Mouse (Mus musculus) forebrain, embryonic 11.5 days (tissue): ENCODE measurements around the gene Ccdc57. TPM values are rescaled to one million over a fixed set of nuclear protein-coding genes. Genes with fewer than 3 reads are reported as not detected.
A peak's percentile ranks its signal among the peaks of the same experiment; 100 is the strongest.

ENCODE experiments used
- ATAC-seq: fragments of 200-750 bp; cut with Nextera tagmentation; replicated peaks from 2 replicates; pipeline ENCODE4 v1.8.0; 2017; ENCODE audit warnings: moderate TSS enrichment; ENCODE audit not compliant: low FRiP score
- DNase-seq: peaks from one replicate; pipeline ENCODE4 v3.0.0-alpha.2; 2017; ENCODE audit warnings: low spot score
- H3K27ac ChIP-seq: fragments of 300-500 bp; sonication (generic); 2 replicates; pipeline ENCODE4 v1.5.1; 2014; ENCODE audit warnings: low read depth, low read length
- H3K27me3 ChIP-seq: fragments of 300-500 bp; sonication (generic); 2 replicates; pipeline ENCODE4 v1.6.1; 2014; ENCODE audit warnings: mild to moderate bottlenecking, low read length, mixed read lengths; ENCODE audit not compliant: control insufficient read depth, insufficient read depth
- H3K36me3 ChIP-seq: fragments of 300-500 bp; sonication (generic); 2 replicates; pipeline ENCODE4 v1.6.1; 2014; ENCODE audit warnings: mild to moderate bottlenecking, low read length, moderate library complexity, mixed read lengths; ENCODE audit not compliant: control insufficient read depth, insufficient read depth
- H3K4me1 ChIP-seq: fragments of 300-500 bp; sonication (generic); replicated peaks from 2 replicates; pipeline ENCODE4 v1.6.1; 2014; ENCODE audit warnings: low read length, mixed read lengths; ENCODE audit not compliant: control insufficient read depth, insufficient read depth
- H3K4me2 ChIP-seq: fragments of 300-500 bp; sonication (generic); 2 replicates; pipeline ENCODE4 v1.6.1; 2014; ENCODE audit warnings: low read depth, mild to moderate bottlenecking, low read length, moderate library complexity, mixed read lengths; ENCODE audit not compliant: severe bottlenecking
- H3K4me3 ChIP-seq: fragments of 300-500 bp; sonication (generic); 2 replicates; pipeline ENCODE4 v1.5.1; 2014; ENCODE audit warnings: low read depth, low read length
- H3K9ac ChIP-seq: fragments of 300-500 bp; sonication (generic); 2 replicates; pipeline ENCODE4 v1.6.1; 2014; ENCODE audit warnings: low read length
- H3K9me3 ChIP-seq: fragments of 300-500 bp; sonication (generic); 2 replicates; pipeline ENCODE4 v1.6.1; 2016; ENCODE audit warnings: low read length, mixed read lengths; ENCODE audit not compliant: control insufficient read depth
- WGBS: fragments of 180-500 bp; shearing (Covaris S2); extraction: QIAGEN DNeasy Blood & Tissue Kit; methylation state at CpG from one replicate; pipeline ENCODE4 v1.1.7; 2014; 5-methylcytosine and 5-hydroxymethylcytosine counted together
- polyA plus RNA-seq: library from polyadenylated mRNA; unstranded; fragments of >200 nt; fragmentation: Nextera tagmentation; extraction: Ambion mirVana; gene quantifications from 2 replicates; pipeline ENCODE4 v1.2.1, GENCODE M21; 2014

Gene Ccdc57
- 6.1 and 7.7 TPM in 2 replicates for polyA plus RNA-seq

DNA sequence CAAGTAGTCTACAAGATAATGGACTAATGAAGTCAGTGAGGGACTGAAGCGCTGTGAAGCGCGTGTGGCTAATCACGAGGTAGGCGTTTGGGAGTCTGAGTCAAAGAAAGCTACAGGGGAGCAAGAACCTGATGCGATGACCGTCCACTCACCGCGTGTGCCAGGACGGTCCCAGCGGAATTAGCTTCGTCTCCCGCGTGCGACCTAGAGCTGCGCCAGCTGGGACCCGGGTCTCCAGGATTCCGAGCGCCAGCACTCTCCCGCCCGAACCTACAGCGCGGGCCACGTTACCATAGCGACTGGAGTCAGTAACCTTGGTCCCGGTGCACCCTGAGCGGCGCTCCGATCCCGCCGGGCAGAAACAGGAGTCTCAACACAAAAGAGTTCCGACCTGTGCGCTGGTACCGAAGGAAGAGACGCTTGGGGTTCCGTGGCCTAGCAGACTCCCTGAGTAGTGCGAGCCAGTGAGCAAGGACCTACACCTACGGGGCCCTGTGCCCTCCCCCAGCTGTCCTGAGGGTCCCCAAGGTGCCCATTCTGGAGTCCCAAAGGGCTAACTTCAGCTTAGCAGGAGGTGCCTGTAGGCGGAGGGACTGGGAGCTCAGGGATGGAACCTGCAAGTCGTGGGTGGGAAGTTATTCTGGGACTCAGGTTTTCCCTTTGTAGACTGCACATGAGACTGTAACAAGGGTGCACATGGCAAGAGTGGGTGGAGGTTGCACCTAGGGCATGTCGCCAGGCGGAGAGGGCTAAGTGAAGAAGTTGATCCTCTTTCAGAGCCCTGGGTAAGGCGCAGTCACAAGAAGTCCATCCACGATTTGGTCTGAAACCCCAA is at the start of gene Ccdc57:
Ccdc57 (minus strand) TSS at position 309 of the 835 bp plus-strand sequence.
- H3K27me3 ChIP-seq, result no peaks in the 10 kb centered on the region
- 9% methylated on average over 44 of the region's 44 CpGs for WGBS
- H3K4me2 ChIP-seq, result peak within 1 kb of the TSS; percentile 66
- H3K4me1 ChIP-seq, result no peaks in the 10 kb centered on the region
- ATAC-seq, result peak; percentile 92
- peak within 1 kb of the TSS; percentile 69 for H3K4me3 ChIP-seq
- H3K36me3 ChIP-seq, result no peaks in the 10 kb centered on the region
- H3K9ac ChIP-seq, result peak within 1 kb of the TSS; percentile 75
- peak; percentile 94 for DNase-seq
- H3K9me3 ChIP-seq, result no peaks in the 10 kb centered on the region
- H3K27ac ChIP-seq, result no peak within 1 kb of the TSS

DNA sequence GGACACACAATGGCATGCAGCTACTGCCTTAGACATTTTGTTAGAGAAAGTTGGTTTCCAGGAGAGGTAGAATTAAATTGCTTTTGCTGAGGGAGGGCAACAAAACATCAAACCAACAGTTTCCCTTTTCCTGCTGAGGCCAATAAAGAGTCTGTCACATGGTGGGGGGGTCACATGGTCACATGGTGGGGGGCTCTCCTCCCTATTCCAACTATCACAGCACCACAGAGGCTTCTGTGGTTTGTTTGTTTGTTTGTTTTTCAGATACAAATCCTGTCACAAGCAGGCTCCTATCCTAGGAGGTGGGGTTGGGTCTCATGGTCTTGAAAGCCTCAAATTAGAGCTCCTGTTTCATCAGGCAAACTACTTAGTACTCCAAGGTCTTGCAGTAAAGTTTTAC is 49.8 kb upstream of the Ccdc57 start:
- H3K27ac ChIP-seq, result no peak overlapping the region
- DNase-seq (no peak), ATAC-seq (no peak)
- no peak overlapping the region for H3K4me2 ChIP-seq
- no peaks in the 10 kb centered on the region for H3K27me3 ChIP-seq
- no peak overlapping the region for H3K9ac ChIP-seq
- H3K4me3 ChIP-seq, result no peak overlapping the region
- H3K36me3 ChIP-seq, result peaks cover 13% of the 10 kb centered on the region; the same call in 1 of the 2 replicates
- H3K9me3 ChIP-seq, result no peaks in the 10 kb centered on the region
- no peaks in the 10 kb centered on the region for H3K4me1 ChIP-seq

DNA sequence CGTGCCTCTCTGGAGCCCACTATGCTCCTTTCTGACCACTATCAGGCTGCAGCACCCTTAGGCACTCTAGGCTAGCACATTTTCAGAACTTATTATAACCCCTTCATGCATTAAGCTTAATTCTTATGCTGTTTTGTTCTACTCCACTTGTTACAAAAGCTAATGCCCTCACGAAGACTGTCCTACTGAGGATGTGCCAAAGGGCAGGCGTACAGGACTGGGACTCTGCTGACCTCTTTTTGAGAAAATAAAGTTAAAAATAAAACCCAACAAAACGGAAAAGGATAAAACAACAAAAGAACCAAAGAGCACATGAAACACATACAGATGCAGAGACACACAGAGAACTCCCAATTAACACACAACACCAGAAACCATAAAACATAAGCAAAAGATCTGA is 49.0 kb upstream of the Ccdc57 start:
- H3K27ac ChIP-seq, result no peak overlapping the region
- ATAC-seq (no peak), DNase-seq (no peak)
- no peaks in the 10 kb centered on the region for H3K4me1 ChIP-seq
- no peak overlapping the region for H3K4me3 ChIP-seq
- H3K27me3 ChIP-seq, result no peaks in the 10 kb centered on the region
- peaks cover 13% of the 10 kb centered on the region; the same call in 1 of the 2 replicates for H3K36me3 ChIP-seq
- no peaks in the 10 kb centered on the region for H3K9me3 ChIP-seq
- no peak overlapping the region for H3K4me2 ChIP-seq
- WGBS, result 93% methylated on average over 4 of the region's 4 CpGs
- no peak overlapping the region for H3K9ac ChIP-seq

DNA sequence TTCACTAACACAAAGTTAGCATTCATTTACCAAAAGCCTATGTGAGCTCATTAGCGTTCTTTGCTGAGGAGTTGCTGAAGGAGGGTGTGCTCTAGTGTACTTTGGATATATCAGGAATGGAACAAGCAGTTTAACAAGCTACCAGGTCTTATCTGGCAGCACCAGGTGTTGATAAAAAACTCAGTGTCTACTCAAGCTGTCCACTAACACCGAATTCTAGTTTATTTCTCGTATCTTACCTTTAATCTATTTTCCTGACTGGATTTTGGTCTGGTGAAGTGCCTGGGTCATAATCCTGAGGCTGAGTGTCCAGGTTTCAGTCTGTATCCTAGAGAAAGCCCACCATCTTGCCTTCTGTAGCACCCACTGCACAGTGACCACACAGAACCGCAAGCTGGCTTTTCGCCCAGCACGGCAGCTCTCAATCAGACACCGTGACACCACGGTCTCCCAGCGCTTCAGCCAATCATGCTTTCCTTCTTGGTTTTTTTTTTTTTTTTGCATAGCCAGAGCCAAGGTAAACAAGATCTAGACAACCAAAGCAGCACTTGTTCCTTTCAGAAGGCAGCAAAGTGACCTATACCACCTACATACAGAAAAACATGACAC is 47.9 kb upstream of the Ccdc57 start:
- Histone ChIP-seq H3K4me2 (no peak overlapping the region), H3K36me3 (peaks cover 13% of the 10 kb centered on the region; the same call in 1 of the 2 replicates), H3K9me3 (no peaks in the 10 kb centered on the region), H3K27ac (no peak overlapping the region), H3K4me1 (no peaks in the 10 kb centered on the region), H3K9ac (no peak overlapping the region), H3K4me3 (no peak overlapping the region), H3K27me3 (no peaks in the 10 kb centered on the region)
- WGBS, result 95% methylated on average over 9 of the region's 9 CpGs
- DNase-seq (no peak), ATAC-seq (no peak)

DNA sequence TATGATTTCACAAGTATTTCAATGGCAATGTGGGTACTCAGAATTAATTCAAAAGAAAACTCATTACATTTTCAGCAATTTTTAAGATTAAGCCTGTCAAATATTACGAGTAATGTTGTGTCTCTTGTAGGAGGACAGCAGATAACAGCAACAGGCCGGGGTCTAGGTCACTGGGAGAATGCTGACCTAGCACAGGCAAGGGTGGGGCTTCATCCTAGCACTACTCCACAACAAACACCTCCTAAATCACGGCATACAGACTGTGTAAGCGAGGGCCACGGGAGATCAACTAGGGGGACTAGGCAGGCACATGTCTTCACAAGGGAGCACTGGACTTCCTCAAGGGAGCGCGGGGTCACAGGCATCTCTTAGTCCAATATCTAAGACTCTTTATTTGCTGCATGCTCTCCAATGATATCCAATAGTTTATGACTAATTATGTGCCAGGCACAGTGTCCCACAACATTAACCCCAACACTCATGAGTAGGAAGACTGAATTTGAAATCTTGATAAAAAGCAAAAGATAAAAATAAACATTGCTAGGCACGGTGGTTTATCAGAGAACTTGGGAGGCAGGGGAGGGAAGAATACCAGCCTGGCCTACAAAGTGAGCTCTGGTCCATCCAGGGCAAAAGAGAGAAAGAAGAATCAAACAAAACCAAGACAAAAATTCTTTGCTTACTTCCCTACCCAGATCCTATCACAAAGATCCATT is 47.2 kb upstream of the Ccdc57 start:
- DNase-seq (no peak), ATAC-seq (no peak)
- WGBS, result 92% methylated on average over 8 of the region's 8 CpGs
- no peaks in the 10 kb centered on the region for H3K9me3 ChIP-seq
- H3K27me3 ChIP-seq, result no peaks in the 10 kb centered on the region
- peaks cover 13% of the 10 kb centered on the region; the same call in 1 of the 2 replicates for H3K36me3 ChIP-seq
- H3K27ac ChIP-seq, result no peak overlapping the region
- H3K9ac ChIP-seq, result no peak overlapping the region
- no peaks in the 10 kb centered on the region for H3K4me1 ChIP-seq
- no peak overlapping the region for H3K4me2 ChIP-seq
- H3K4me3 ChIP-seq, result no peak overlapping the region

DNA sequence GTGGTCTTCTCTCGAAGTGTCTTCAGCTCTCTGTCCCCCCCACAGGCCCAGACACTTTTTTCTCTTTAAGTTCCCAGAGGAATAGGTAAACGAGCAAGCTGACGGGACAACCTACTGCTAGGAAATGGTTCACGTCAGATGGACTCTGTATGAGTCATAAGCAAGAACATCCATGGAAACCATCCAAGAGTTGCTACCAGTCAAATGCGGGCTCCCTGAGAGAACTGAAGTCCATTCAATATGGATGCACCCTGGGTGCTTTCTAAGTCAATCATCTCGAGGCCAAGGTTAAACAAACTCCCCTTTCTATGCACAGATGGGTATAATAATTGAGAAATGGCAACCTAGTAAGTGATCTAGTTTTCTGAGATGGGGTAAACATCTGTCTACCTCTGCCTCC is 40.6 kb upstream of the Ccdc57 start:
- Histone ChIP-seq H3K4me1 (no peaks in the 10 kb centered on the region), H3K4me2 (no peak overlapping the region), H3K27me3 (no peaks in the 10 kb centered on the region), H3K27ac (no peak overlapping the region), H3K9me3 (no peaks in the 10 kb centered on the region), H3K9ac (no peak overlapping the region), H3K36me3 (peaks cover 41% of the 10 kb centered on the region), H3K4me3 (no peak overlapping the region)
- no peak for ATAC-seq
- 86% methylated on average over 6 of the region's 6 CpGs for WGBS
- no peak for DNase-seq

DNA sequence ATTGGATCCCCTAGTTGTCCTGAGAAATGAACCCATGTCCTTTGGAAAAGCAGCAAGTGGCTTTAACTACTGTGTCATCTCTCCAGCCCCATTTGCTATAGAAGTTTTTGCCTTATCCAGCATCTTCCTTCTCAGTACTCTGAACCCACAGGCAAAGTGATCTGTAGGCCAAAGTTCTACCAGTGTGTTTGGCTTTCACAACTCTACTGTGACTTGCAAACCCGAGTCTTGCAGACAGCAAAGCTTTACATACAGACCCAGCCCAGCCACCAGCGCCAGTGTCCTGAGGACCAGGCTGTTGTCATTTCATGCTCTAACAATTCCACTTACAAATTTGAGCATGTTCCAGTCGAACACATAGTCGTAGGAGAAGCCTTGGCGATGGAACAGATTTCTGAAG is 38.6 kb upstream of the Ccdc57 start:
- Histone ChIP-seq H3K4me1 (no peaks in the 10 kb centered on the region), H3K9me3 (no peaks in the 10 kb centered on the region), H3K4me3 (no peak overlapping the region), H3K4me2 (no peak overlapping the region), H3K9ac (no peak overlapping the region), H3K27me3 (no peaks in the 10 kb centered on the region), H3K27ac (no peak overlapping the region), H3K36me3 (peaks cover 51% of the 10 kb centered on the region)
- DNase-seq (no peak), ATAC-seq (no peak)
- 95% methylated on average over 5 of the region's 5 CpGs for WGBS

DNA sequence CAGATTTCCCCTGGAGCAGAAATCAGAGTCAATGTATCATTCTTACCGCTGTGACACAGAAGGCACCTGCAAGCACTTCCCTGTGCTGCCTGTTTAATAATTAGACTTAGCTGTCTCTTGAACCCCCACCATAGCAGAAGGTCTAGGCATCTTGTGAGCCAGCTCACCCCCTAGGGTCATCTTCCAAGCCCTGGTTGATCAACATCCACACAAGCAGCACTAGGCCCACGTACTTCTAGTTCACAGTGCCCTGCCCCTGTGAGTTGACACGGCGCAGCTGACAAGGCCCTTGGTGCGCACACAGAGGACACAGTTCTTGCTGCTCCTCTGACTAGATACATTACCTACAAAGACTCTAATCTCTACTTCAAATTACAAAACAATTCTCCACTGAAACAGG is 37.1 kb upstream of the Ccdc57 start:
- Histone ChIP-seq H3K4me1 (no peaks in the 10 kb centered on the region), H3K4me2 (no peak overlapping the region), H3K27ac (no peak overlapping the region), H3K4me3 (no peak overlapping the region), H3K36me3 (peaks cover 55% of the 10 kb centered on the region), H3K27me3 (no peaks in the 10 kb centered on the region), H3K9ac (no peak overlapping the region), H3K9me3 (no peaks in the 10 kb centered on the region)
- 89% methylated on average over 5 of the region's 5 CpGs for WGBS
- ATAC-seq (no peak), DNase-seq (no peak)
